Mouse (Mus musculus): ENCODE results near the gene Mmp25. TPM values are rescaled to one million over a fixed set of nuclear protein-coding genes. Genes with fewer than 3 reads are reported as not detected.

Mmp25 gene
- polyA plus RNA-seq (2015; fragmentation: Nextera tagmentation; extraction: Ambion mirVana) = 3.0 and 4.4 TPM in 2 replicates

DNA sequence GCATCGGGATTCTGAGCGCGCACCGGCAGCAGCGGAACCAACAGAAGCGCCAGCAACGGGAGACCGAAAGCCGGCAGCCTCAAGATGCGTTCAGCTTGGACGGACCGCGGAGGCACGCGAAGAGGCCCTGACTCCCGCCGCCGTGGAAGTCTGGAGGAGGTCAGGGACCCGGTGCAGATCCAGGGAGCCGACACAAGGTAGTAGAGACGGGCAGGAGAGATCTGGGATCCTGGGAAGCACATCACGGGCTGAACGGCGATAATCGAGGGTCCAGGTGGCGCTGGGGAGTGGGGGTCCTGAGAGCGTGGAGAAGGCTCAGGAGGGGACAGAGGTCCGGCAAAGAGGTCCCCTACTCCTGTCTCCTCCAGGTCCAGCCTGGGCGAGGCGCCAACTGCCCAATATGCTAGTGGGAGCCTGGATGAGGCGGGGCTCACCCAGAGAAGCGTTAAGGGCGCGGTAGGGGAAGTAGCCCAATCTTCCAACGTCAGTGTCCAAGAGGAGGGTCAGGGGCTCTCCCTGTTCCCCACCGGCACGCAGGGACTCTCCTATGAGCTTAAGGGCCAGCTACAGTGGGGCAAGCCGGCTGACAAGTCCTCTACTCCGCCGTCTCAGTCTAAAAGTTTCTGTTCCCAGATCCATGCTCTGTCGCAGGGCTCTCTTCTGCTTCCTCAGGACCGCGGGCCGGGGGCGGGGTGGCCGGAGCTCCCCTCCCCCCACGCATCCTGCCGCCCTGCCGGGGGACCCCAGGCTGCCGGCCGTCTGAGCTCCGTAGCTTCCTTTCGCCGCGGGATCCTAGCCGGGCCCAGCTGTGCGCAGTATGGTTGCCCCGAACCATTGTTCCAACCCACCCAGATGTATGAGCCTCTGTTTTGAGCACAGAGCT lies at the start of gene Mmp25:
Gene Mmp25 (minus strand): TSS at position 665 of the 883 bp plus-strand sequence.

DNA sequence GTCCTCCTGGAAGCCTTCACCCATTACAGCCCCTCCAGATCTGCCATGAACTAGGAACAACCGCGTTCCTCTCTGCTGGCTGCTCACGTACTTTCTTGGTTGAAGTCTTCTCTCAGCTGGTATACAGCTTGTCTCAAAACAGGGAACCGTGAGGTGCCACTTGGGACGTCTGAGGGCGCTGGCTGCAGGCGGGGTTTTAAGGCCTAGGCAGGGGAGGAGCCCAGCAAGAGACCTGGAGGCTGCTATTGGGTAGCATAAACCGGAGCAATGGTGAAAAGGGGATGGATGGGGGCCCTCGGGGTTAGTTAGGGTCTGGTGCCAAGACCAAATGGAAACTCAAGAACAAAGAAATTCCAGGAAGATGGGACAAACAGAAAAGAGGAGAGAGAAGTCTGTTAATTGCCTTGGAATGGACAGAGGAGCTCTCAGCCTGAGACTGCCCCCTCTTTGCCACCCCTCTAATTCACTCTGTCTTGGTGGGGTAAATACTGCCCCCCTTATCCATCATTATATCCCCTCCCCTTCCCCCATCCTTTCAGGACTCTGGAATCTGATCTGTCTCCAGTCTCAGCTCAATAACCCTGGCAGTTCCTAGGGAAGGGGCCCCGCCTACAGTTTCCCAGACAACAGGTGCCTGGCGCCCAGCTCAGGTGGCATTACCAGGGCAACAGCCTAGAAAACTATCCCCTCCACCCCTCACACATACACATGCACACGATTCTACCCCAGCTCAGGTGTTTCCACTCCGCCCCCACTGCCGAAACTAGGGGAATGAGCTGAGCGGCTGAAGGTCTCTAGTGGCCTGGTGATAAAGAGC lies 39.0 kb upstream of the Mmp25 start, which contains the start of gene Cldn9:
Gene Cldn9 (minus strand): TSS at position 171 of the 817 bp plus-strand sequence.

DNA sequence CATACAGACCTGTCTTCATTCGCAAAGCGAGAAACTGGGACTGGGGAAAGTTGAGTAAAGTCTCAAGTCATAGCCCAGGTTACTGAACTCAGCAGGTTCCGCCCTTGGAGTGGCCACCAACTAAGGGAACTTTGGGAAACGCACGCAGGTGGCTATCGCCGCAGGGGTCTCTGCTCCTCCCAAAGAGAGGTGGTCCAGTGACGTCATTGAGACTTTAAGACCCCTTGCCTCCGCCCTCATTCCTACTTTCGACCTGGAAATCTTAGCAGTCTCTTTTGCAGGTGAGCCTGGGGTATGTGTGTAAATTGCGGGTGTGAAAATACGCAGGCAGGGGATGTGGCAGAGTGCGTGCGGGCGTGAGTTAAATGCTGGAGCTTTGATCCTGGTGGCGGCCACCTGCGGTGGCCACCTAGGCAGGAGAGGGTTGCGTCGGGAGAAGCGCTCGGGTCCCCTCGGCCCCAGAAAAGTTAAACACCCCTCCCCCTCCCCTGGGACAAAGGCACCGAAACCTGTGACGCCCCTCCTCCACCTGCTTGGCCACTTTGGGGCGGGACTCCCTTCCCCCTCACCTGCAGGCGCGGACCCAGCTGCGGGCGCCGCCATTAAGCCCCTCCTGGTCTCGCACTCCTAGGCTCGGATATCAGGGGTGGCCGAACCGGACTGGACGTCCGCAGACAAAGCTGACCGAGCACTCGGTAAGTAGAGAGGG lies 34.2 kb upstream of the Mmp25 start, which contains the start of gene Cldn6:
Gene Cldn6 (plus strand): TSS at position 123 of the 709 bp plus-strand sequence.

DNA sequence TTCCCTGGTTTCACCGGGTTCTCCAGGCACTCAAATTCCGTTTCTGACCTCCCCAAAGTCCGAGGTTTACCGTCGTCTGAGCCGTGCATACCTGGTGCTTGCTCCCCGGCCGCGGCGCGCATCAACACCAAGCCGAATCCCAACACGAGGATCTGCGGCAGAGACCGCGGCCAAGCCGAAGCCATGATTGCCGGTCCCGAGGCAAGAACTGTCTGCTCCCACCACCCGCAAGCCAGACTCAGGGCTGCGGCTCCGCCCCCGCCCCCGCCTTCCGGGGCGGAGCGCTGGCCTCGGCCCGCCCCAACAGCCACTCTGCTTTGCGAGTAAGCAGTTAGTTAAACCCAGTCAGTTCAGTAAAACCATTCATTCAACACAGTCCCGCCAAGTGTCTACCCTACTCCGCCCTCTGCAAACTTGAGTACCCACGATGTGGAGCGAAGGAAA lies 32.2 kb upstream of the Mmp25 start, which contains the start of gene Tnfrsf12a:
Gene Tnfrsf12a (minus strand): TSS at position 233 of the 444 bp plus-strand sequence.

DNA sequence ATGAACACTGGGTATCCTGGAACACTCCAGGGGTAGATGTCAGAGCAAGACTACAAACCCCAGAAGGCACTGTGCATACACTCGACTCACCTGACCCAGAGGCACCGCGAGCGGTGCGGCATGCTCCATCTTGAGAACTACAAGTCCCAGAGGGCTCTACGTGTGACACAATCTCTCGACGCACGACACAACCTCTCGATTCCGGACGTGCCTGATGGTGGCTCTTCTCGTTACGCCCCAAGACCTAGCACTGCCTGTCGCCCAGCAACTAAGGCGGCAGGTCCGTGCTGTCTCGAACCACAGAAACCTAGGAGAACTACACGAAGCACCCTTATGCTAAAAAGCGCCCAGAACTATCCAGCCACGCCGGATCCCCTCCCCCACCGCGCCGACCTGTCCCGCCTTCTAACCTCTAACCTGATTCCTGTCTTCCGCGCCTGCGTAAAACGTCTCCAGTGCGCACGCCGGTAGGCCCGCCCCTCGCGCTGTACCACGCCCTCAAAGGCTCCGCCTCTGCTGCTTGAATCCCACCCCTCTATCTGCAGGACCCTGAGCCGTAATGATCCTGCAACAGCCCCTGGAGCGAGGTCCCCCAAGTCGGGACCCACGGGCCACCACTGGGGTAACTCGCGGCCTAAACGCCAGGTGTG lies 28.5 kb upstream of the Mmp25 start, which contains the start of the genes Hcfc1r1 and Thoc6:
Gene Hcfc1r1 (plus strand): TSS at position 173 of the 650 bp plus-strand sequence.
Gene Thoc6 (minus strand): TSS at position 459 of the 650 bp plus-strand sequence.

DNA sequence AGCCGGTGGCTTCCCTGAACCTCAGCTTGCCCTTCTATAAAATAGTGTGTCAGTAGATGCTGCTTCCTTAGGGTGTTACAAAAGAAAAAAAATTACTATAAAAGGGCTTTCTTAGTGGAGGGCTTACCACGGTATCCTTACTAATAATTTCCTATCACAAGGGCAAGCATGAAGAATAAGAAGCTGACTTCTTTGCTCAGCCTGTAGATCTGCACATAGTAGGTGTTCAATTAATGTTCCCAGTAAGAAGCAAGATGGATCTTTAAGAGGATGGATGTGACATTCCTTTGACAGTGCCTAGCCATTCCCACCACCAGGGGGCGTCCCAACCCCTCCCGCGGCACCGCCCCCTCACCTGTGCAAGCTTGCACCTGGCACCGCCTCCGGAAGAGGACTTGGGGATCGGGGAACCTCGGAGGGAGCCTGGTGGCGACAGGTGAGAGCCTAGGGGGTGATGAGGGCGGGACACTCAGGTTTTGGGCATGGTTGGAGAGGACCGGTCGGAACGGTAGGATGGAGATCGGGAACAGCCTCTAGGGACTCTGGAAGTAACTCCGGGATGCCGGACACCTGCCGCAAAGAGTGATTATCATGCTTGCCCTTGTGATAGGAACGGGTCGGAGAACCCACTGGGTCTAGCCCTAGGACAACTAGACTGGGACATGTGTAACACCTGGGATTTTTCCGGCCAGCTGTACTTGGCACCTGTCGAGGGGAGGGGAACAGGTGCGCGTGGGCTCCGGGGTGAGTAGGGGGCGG lies 15.2 kb upstream of the Mmp25 start, which contains the start of gene Bicdl2:
Gene Bicdl2 (plus strand): TSS at position 390 of the 759 bp plus-strand sequence.

DNA sequence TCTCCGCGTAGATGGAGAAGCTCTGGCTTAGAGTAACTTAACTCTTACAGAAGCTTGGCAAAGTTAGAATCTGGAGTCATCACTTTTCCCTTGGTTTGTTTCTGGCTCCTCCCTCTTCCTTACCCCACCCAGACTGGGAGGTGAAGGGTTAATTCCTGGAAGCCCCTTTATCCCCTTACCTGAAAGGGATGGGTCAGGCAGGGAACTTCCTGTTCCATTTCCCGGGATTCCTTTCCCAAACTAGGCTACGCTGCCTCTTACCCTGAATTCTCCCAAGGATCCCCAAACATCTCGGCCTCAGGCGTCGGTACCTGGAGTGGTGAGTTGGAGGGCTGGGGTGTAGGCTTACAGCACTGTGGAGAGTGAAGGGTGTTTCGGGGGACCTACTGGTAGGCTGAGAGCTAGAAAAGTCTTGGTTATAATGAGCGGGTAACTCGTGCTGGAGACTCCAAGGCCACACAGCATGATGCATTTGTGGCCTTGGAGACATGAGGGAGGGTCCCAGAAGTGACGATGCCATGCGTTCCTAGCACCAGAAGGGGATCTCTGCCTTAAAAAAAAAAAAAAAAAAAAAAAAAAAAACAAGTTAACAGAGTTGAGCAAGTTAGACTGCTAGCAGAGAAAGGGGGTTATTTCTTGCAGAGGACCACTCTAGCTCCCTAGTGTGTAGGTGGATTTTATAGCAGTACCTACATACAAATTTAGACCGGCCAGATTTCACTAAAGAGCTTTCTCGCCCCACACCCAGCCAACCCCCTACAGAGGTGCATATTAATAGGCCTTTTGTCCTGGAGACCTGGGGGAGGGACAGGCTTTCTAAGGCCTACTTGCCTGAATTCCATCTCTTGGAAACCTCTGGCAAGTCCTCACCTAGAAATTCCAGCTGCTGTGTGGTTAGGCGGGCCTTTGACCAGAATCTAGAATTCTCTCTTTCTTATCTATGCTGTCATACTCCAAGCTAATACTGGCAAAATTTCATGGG lies 44.1 kb downstream of the Mmp25 start, which contains the start of gene Zscan10:
Gene Zscan10 (plus strand): TSS at position 216 of the 982 bp plus-strand sequence.

DNA sequence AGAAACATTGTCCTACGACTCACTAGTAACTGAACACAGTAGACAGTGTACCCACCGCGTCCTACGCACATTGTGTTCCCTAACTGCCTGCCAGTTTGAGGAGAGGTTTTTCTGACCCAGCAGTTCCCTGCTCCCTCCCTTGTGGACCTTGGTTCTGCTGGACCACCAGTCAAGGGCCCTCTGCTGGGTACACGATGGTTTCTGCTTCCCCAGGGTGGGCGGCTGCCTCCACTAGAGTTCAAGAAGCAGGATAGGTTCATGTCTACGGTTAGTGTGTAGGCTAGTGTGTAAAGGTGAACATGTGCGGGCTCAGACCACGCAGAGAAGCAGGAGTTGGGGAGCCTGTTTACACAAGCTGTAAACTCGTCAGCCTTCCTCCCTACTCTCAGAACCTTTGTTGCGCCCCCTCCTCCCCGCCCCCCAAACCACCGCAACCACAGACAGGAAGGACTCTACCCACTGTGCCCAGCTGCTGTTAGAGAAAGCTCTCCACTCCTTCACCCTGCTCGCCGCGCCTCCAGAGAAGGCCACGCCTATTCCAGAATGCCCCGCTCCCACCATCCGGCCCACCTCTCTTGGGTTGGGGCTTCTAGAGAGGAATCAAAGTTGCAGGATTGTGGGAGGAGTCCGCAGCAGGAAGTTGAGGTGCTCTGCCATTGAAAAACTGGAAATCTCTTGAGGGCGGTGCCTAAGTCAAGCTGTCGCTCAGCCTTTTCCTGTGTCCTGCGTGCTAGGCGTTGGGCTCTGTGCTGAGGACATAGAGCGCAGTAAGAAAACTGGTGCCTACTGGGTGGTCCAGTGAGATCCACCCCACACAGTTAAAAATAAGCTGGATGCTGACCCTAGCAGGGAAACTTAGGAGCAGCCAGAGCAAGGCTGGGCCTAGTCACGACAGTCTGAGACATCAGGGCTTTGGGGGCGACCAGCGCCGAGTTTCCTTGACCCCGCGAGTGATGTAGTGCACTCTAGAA lies 46.2 kb downstream of the Mmp25 start, which contains the start of gene Zfp13:
Gene Zfp13 (minus strand): TSS at position 906 of the 971 bp plus-strand sequence.

Other genes starting within 250 kb of the Mmp25 start
- gene Vmn2r117, start 165.6 kb downstream of the Mmp25 start, polyA plus RNA-seq (2015; fragmentation: Nextera tagmentation; extraction: Ambion mirVana) = not detected in 2 replicates
- 6.9 and 8.1 TPM in 2 replicates for gene Zfp213, start 81.0 kb downstream of the Mmp25 start, polyA plus RNA-seq (2015; fragmentation: Nextera tagmentation; extraction: Ambion mirVana)
- gene Zfp13, start 45.8 kb downstream of the Mmp25 start, polyA plus RNA-seq (2015; fragmentation: Nextera tagmentation; extraction: Ambion mirVana) = 1.9 and 2.2 TPM in 2 replicates
- not detected in 2 replicates for gene Zscan10, start 44.4 kb downstream of the Mmp25 start, polyA plus RNA-seq (2015; fragmentation: Nextera tagmentation; extraction: Ambion mirVana)
- 0.11 and 0.35 TPM in 2 replicates for gene Bicdl2, start 15.2 kb upstream of the Mmp25 start, polyA plus RNA-seq (2015; fragmentation: Nextera tagmentation; extraction: Ambion mirVana)
- gene Hcfc1r1, start 28.3 kb upstream of the Mmp25 start, polyA plus RNA-seq (2015; fragmentation: Nextera tagmentation; extraction: Ambion mirVana) = 43.1 and 43.5 TPM in 2 replicates
- gene Thoc6, start 28.6 kb upstream of the Mmp25 start, polyA plus RNA-seq (2015; fragmentation: Nextera tagmentation; extraction: Ambion mirVana) = 21.1 and 22.3 TPM in 2 replicates
- 3.4 and 4.0 TPM in 2 replicates for gene Tnfrsf12a, start 32.2 kb upstream of the Mmp25 start, polyA plus RNA-seq (2015; fragmentation: Nextera tagmentation; extraction: Ambion mirVana)
- gene Cldn6, start 34.0 kb upstream of the Mmp25 start, polyA plus RNA-seq (2015; fragmentation: Nextera tagmentation; extraction: Ambion mirVana) = 0.11 TPM in 1 of 2 replicates, not detected in the other
- 0.08 TPM in 2 replicates for gene Cldn9, start 38.7 kb upstream of the Mmp25 start, polyA plus RNA-seq (2015; fragmentation: Nextera tagmentation; extraction: Ambion mirVana)
- gene 1520401A03Rik, start 77.5 kb upstream of the Mmp25 start, polyA plus RNA-seq (2015; fragmentation: Nextera tagmentation; extraction: Ambion mirVana) = 0.11 TPM in 1 of 2 replicates, not detected in the other
- 37.2 and 39.2 TPM in 2 replicates for gene Pkmyt1, start 81.1 kb upstream of the Mmp25 start, polyA plus RNA-seq (2015; fragmentation: Nextera tagmentation; extraction: Ambion mirVana)
- gene Paqr4, start 95.6 kb upstream of the Mmp25 start, polyA plus RNA-seq (2015; fragmentation: Nextera tagmentation; extraction: Ambion mirVana) = 10.5 and 12.2 TPM in 2 replicates
- gene Kremen2, start 100.6 kb upstream of the Mmp25 start, polyA plus RNA-seq (2015; fragmentation: Nextera tagmentation; extraction: Ambion mirVana) = not detected in 2 replicates
- gene Flywch1, start 126.3 kb upstream of the Mmp25 start, polyA plus RNA-seq (2015; fragmentation: Nextera tagmentation; extraction: Ambion mirVana) = 19.2 and 22.6 TPM in 2 replicates
- 3.5 and 6.6 TPM in 2 replicates for gene Flywch2, start 140.8 kb upstream of the Mmp25 start, polyA plus RNA-seq (2015; fragmentation: Nextera tagmentation; extraction: Ambion mirVana)
- 290 and 303 TPM in 2 replicates for gene Srrm2, start 145.3 kb upstream of the Mmp25 start, polyA plus RNA-seq (2015; fragmentation: Nextera tagmentation; extraction: Ambion mirVana)
- gene Elob, start 183.9 kb upstream of the Mmp25 start, polyA plus RNA-seq (2015; fragmentation: Nextera tagmentation; extraction: Ambion mirVana) = 632 and 659 TPM in 2 replicates
- not detected in 2 replicates for gene Prss33, start 190.8 kb upstream of the Mmp25 start, polyA plus RNA-seq (2015; fragmentation: Nextera tagmentation; extraction: Ambion mirVana)
- gene Prss32, start 198.6 kb upstream of the Mmp25 start, polyA plus RNA-seq (2015; fragmentation: Nextera tagmentation; extraction: Ambion mirVana) = not detected in 2 replicates
- not detected in 2 replicates for gene Prss41, start 198.9 kb upstream of the Mmp25 start, polyA plus RNA-seq (2015; fragmentation: Nextera tagmentation; extraction: Ambion mirVana)
- gene Prss21, start 222.8 kb upstream of the Mmp25 start, polyA plus RNA-seq (2015; fragmentation: Nextera tagmentation; extraction: Ambion mirVana) = not detected in 2 replicates
- gene Dcpp1, start 235.6 kb upstream of the Mmp25 start, polyA plus RNA-seq (2015; fragmentation: Nextera tagmentation; extraction: Ambion mirVana) = not detected in 2 replicates
- not detected in 2 replicates for gene Dcpp2, start 235.6 kb upstream of the Mmp25 start, polyA plus RNA-seq (2015; fragmentation: Nextera tagmentation; extraction: Ambion mirVana)

All from spleen, postnatal 0 days (tissue).